Mouse (Mus musculus): ENCODE results near the gene Osbpl5.
A peak's percentile ranks its signal among the peaks of the same experiment; 100 is the strongest.

Gene Osbpl5

GRCm38 (mm10) chr7:143756125-143757026 lies at the start of gene Osbpl5:
Gene Osbpl5 (minus strand): TSS chr7:143756985.
- DNase-seq = no peak

GRCm38 (mm10) chr7:143805199-143805624 lies 48.4 kb upstream of the Osbpl5 start:
- DNase-seq = no peak

GRCm38 (mm10) chr7:143801195-143802065 lies 44.6 kb upstream of the Osbpl5 start:
- no peak for DNase-seq

- DNase-seq = no peak
Measured at GRCm38 (mm10) chr7:143800770-143801169, 44.0 kb upstream of the Osbpl5 start.

GRCm38 (mm10) chr7:143798783-143799182 lies 42.0 kb upstream of the Osbpl5 start:
- no peak for DNase-seq

GRCm38 (mm10) chr7:143793121-143793520 lies 36.3 kb upstream of the Osbpl5 start:
- DNase-seq = no peak

GRCm38 (mm10) chr7:143792336-143792985 lies 35.7 kb upstream of the Osbpl5 start:
- DNase-seq = no peak

GRCm38 (mm10) chr7:143783996-143784829 lies 27.4 kb upstream of the Osbpl5 start, which contains the start of gene Mrgpre:
Gene Mrgpre (minus strand): TSS chr7:143784500.
- peak; percentile 63 for DNase-seq

GRCm38 (mm10) chr7:143783378-143783995 lies 26.7 kb upstream of the Osbpl5 start:
- DNase-seq = peak; percentile 25

GRCm38 (mm10) chr7:143777375-143777774 lies 20.6 kb upstream of the Osbpl5 start:
- no peak for DNase-seq

- no peak for DNase-seq
Measured at GRCm38 (mm10) chr7:143776137-143776536, 19.4 kb upstream of the Osbpl5 start.

- DNase-seq = no peak
Measured at GRCm38 (mm10) chr7:143769461-143769860, 12.7 kb upstream of the Osbpl5 start.

GRCm38 (mm10) chr7:143768267-143768666 lies 11.5 kb upstream of the Osbpl5 start:
- no peak for DNase-seq

- no peak for DNase-seq
Measured at GRCm38 (mm10) chr7:143766893-143767292, 10.1 kb upstream of the Osbpl5 start, which contains the start of gene Mrgprg. Gene Mrgprg (minus strand): TSS chr7:143766993.

- DNase-seq = no peak
Measured at GRCm38 (mm10) chr7:143764876-143765530, 8.2 kb upstream of the Osbpl5 start.

- no peak for DNase-seq
Measured at GRCm38 (mm10) chr7:143763794-143764193, 7.0 kb upstream of the Osbpl5 start.

- DNase-seq = no peak
Measured at GRCm38 (mm10) chr7:143758956-143759355, 2.2 kb upstream of the Osbpl5 start.

- no peak for DNase-seq
Measured at GRCm38 (mm10) chr7:143757696-143758095, 911 bp upstream of the Osbpl5 start.

GRCm38 (mm10) chr7:143757027-143757390 lies 224 bp upstream of the Osbpl5 start:
- peak; percentile 64 for DNase-seq

GRCm38 (mm10) chr7:143755357-143756124 lies 1.2 kb downstream of the Osbpl5 start:
- DNase-seq = no peak
